Mouse (Mus musculus): ENCODE data around the gene Shbg.
A peak's percentile ranks its signal among the peaks of the same experiment; 100 is the strongest.

Shbg gene

GRCm38 (mm10) chr11:69617805-69618204, at the start of gene Shbg:
Gene Shbg (minus strand): TSS chr11:69617905.
- no peak for DNase-seq (ENCODE audit: low spot score)

- no peak for DNase-seq (ENCODE audit: low spot score)
Observed at GRCm38 (mm10) chr11:69666665-69667005, 48.9 kb upstream of the Shbg start.

- DNase-seq (ENCODE audit: low spot score) = no peak
Observed at GRCm38 (mm10) chr11:69665961-69666664, 48.4 kb upstream of the Shbg start, which contains the start of gene Cd68. Gene Cd68 (minus strand): TSS chr11:69666153.

- DNase-seq (ENCODE audit: low spot score) = no peak
Observed at GRCm38 (mm10) chr11:69665457-69665960, 47.8 kb upstream of the Shbg start.

- DNase-seq (ENCODE audit: low spot score) = no peak
Observed at GRCm38 (mm10) chr11:69664841-69665240, 47.1 kb upstream of the Shbg start.

- no peak for DNase-seq (ENCODE audit: low spot score)
Observed at GRCm38 (mm10) chr11:69663795-69664194, 46.1 kb upstream of the Shbg start.

- no peak for DNase-seq (ENCODE audit: low spot score)
Observed at GRCm38 (mm10) chr11:69662967-69663671, 45.4 kb upstream of the Shbg start.

GRCm38 (mm10) chr11:69662213-69662966, 44.7 kb upstream of the Shbg start, which contains the start of gene Mpdu1:
Gene Mpdu1 (minus strand): TSS chr11:69662642.
- peak; percentile 85 for DNase-seq (ENCODE audit: low spot score)

GRCm38 (mm10) chr11:69661221-69661881, 43.6 kb upstream of the Shbg start:
- DNase-seq (ENCODE audit: low spot score) = no peak

GRCm38 (mm10) chr11:69657462-69657881, 39.8 kb upstream of the Shbg start:
- DNase-seq (ENCODE audit: low spot score) = no peak

- no peak for DNase-seq (ENCODE audit: low spot score)
Observed at GRCm38 (mm10) chr11:69656617-69657461, 39.1 kb upstream of the Shbg start.

- no peak for DNase-seq (ENCODE audit: low spot score)
Observed at GRCm38 (mm10) chr11:69656065-69656455, 38.4 kb upstream of the Shbg start.

GRCm38 (mm10) chr11:69655264-69656064, 37.8 kb upstream of the Shbg start, which contains the start of gene Sox15:
Gene Sox15 (plus strand): TSS chr11:69655314.
- DNase-seq (ENCODE audit: low spot score) = no peak

GRCm38 (mm10) chr11:69654760-69655159, 37.1 kb upstream of the Shbg start:
- DNase-seq (ENCODE audit: low spot score) = no peak

- DNase-seq (ENCODE audit: low spot score) = no peak
Observed at GRCm38 (mm10) chr11:69653399-69653798, 35.7 kb upstream of the Shbg start.

GRCm38 (mm10) chr11:69645860-69646259, 28.2 kb upstream of the Shbg start:
- no peak for DNase-seq (ENCODE audit: low spot score)

- DNase-seq (ENCODE audit: low spot score) = no peak
Observed at GRCm38 (mm10) chr11:69635471-69635870, 17.8 kb upstream of the Shbg start.

- DNase-seq (ENCODE audit: low spot score) = no peak
Observed at GRCm38 (mm10) chr11:69633128-69633866, 15.6 kb upstream of the Shbg start.
